Mouse (Mus musculus) bone marrow, adult 2 months (tissue): Measurements from ENCODE around the gene Gid8.

ENCODE experiments used
- CTCF ChIP-seq: fragments of 200-500 bp; IDR thresholded peaks from 2 replicates; pipeline ENCODE4 v1.5.1; 2011; ENCODE audit warnings: low read length, control low read depth; ENCODE audit not compliant: control insufficient read depth, insufficient read depth
- POLR2A ChIP-seq: fragments of 200-500 bp; IDR thresholded peaks from 2 replicates; pipeline ENCODE4 v1.6.1; 2011; ENCODE audit warnings: low read depth, mild to moderate bottlenecking, control low read depth, low read length, borderline replicate concordance; ENCODE audit not compliant: control insufficient read depth

GRCm38 (mm10) chr2:180748904-180749303 is 39.0 kb downstream of the Gid8 start:
- TF ChIP-seq CTCF (no peak), POLR2A (no peak)
